Mouse (Mus musculus) thymus, adult 2 months (tissue): Measurements from ENCODE around the gene Rrp12. TPM values are rescaled to one million over a fixed set of nuclear protein-coding genes. Genes with fewer than 3 reads are reported as not detected.
"Not testable (repeated sequence)": the region's sequence is repeated elsewhere in the genome, so short reads cannot be mapped to it uniquely, and the experiment has no call there.

Source experiments
- DNase-seq: peaks from one replicate; pipeline ENCODE4 v3.0.0; 2021
- H3K27ac ChIP-seq: fragments of 200-500 bp; 2 replicates; pipeline ENCODE4 v1.5.1; 2012; ENCODE audit warnings: low read length, control low read depth; ENCODE audit not compliant: control insufficient read depth, insufficient read depth
- H3K27me3 ChIP-seq: fragments of 200-500 bp; 2 replicates; pipeline ENCODE4 v1.6.1; 2012; ENCODE audit warnings: mild to moderate bottlenecking, low read length, moderate library complexity, mixed read lengths; ENCODE audit not compliant: control insufficient read depth, insufficient read depth
- H3K36me3 ChIP-seq: fragments of 200-500 bp; 2 replicates; pipeline ENCODE4 v1.6.1; 2012; ENCODE audit warnings: mild to moderate bottlenecking, low read length, moderate library complexity; ENCODE audit not compliant: control insufficient read depth, insufficient read depth
- H3K4me1 ChIP-seq: fragments of 200-500 bp; replicated peaks from 2 replicates; pipeline ENCODE4 v1.6.1; 2012; ENCODE audit warnings: low read length; ENCODE audit not compliant: control insufficient read depth, insufficient read depth
- H3K4me3 ChIP-seq: fragments of 200-500 bp; 2 replicates; pipeline ENCODE4 v1.5.1; 2012; ENCODE audit warnings: mild to moderate bottlenecking, low read length, control low read depth, moderate library complexity; ENCODE audit not compliant: control insufficient read depth, insufficient read depth
- CTCF ChIP-seq: fragments of 200-500 bp; IDR thresholded peaks from 2 replicates; pipeline ENCODE4 v1.5.1; 2012; ENCODE audit warnings: mild to moderate bottlenecking, control low read depth, low read length, moderate library complexity, borderline replicate concordance; ENCODE audit not compliant: control insufficient read depth, poor library complexity, insufficient read depth; ENCODE audit errors: extremely low read depth
- POLR2A ChIP-seq: fragments of 200-500 bp; IDR thresholded peaks from 2 replicates; pipeline ENCODE4 v1.6.1; 2012; ENCODE audit warnings: mild to moderate bottlenecking, low read length, control low read depth, moderate library complexity; ENCODE audit not compliant: control insufficient read depth, poor library complexity, insufficient read depth; ENCODE audit errors: extremely low read depth
- WGBS: fragments of 180-500 bp; shearing (Covaris S2); methylation state at CpG from one replicate; pipeline ENCODE4 v1.1.7; 2018; 5-methylcytosine and 5-hydroxymethylcytosine counted together
- polyA plus RNA-seq: library from polyadenylated mRNA; depleted of rRNA; stranded (reverse); fragments of >200 nt; gene quantifications from 2 replicates; pipeline ENCODE4 v1.2.3, GENCODE M21; 2012

The Rrp12 gene
- polyA plus RNA-seq, 1 experiment = 9.7 TPM

- 96% methylated on average over 5 of the region's 5 CpGs for WGBS
- no peak for DNase-seq
- H3K27me3 ChIP-seq = no peaks in the 10 kb centered on the region
Observed at GRCm38 (mm10) chr19:41920412-41921067, 24.6 kb upstream of the Rrp12 start.

GRCm38 (mm10) chr19:41919471-41919870 is 23.5 kb upstream of the Rrp12 start:
- H3K27me3 ChIP-seq = no peaks in the 10 kb centered on the region
- no peak overlapping the region for H3K4me3 ChIP-seq
- 92% methylated on average over 4 of the region's 4 CpGs for WGBS
- no peak overlapping the region for H3K27ac ChIP-seq
- no peak for TF ChIP-seq POLR2A
- no peak for TF ChIP-seq CTCF
- DNase-seq = no peak
- no peaks in the 10 kb centered on the region for H3K4me1 ChIP-seq
- H3K36me3 ChIP-seq = peaks cover 34% of the 10 kb centered on the region

More at GRCm38 (mm10) chr19:41920412-41921067, 24.6 kb upstream of the Rrp12 start:
- no peak for TF ChIP-seq CTCF
- no peak for TF ChIP-seq POLR2A
- Histone ChIP-seq H3K36me3 (peaks cover 34% of the 10 kb centered on the region), H3K4me3 (no peak overlapping the region), H3K4me1 (no peaks in the 10 kb centered on the region), H3K27ac (no peak overlapping the region)

GRCm38 (mm10) chr19:41916853-41917252 is 20.9 kb upstream of the Rrp12 start:
- H3K27ac ChIP-seq = no peak overlapping the region
- H3K27me3 ChIP-seq = no peaks in the 10 kb centered on the region
- H3K4me3 ChIP-seq = no peak overlapping the region
- TF ChIP-seq POLR2A = no peak
- no peak for DNase-seq
- H3K4me1 ChIP-seq = peaks cover 11% of the 10 kb centered on the region
- peaks cover 28% of the 10 kb centered on the region for H3K36me3 ChIP-seq
- WGBS = 91% methylated on average over 4 of the region's 4 CpGs

- no peak for DNase-seq
- Histone ChIP-seq H3K36me3 (peaks cover 28% of the 10 kb centered on the region), H3K4me3 (no peak overlapping the region), H3K27me3 (no peaks in the 10 kb centered on the region), H3K27ac (no peak overlapping the region), H3K4me1 (peaks cover 11% of the 10 kb centered on the region)
- no peak for TF ChIP-seq POLR2A
- no peak for TF ChIP-seq CTCF
- 96% methylated on average over 3 of the region's 3 CpGs for WGBS
Observed at GRCm38 (mm10) chr19:41915294-41915693, 19.3 kb upstream of the Rrp12 start.

GRCm38 (mm10) chr19:41914592-41914882 is 18.6 kb upstream of the Rrp12 start:
- Histone ChIP-seq H3K36me3 (peaks cover 27% of the 10 kb centered on the region), H3K4me1 (peaks cover 11% of the 10 kb centered on the region)
- not testable (repeated sequence) for H3K4me3 ChIP-seq, H3K27ac ChIP-seq, DNase-seq, H3K27me3 ChIP-seq

- H3K36me3 ChIP-seq = peaks cover 22% of the 10 kb centered on the region
- no peak overlapping the region for H3K4me3 ChIP-seq
- TF ChIP-seq CTCF = no peak
- TF ChIP-seq POLR2A = no peak
- no peaks in the 10 kb centered on the region for H3K27me3 ChIP-seq
- peaks cover 11% of the 10 kb centered on the region for H3K4me1 ChIP-seq
- 60% methylated on average over 6 of the region's 6 CpGs for WGBS
- no peak for DNase-seq
- no peak overlapping the region for H3K27ac ChIP-seq
Observed at GRCm38 (mm10) chr19:41913774-41914591, 18.0 kb upstream of the Rrp12 start.
